Mouse (Mus musculus) limb, embryonic 14.5 days (tissue): ENCODE data around the gene Gm21981. TPM values are rescaled to one million over a fixed set of nuclear protein-coding genes. Genes with fewer than 3 reads are reported as not detected.

Experiments
- ATAC-seq: fragments of 200-750 bp; cut with Nextera tagmentation; 2 replicates; pipeline ENCODE4 v1.8.0; 2017; ENCODE audit warnings: low read depth, moderate number of reproducible peaks, moderate TSS enrichment; ENCODE audit not compliant: low FRiP score
- DNase-seq: peaks from one replicate; pipeline ENCODE4 v3.0.0-alpha.2; 2015; ENCODE audit warnings: low spot score
- H3K27ac ChIP-seq: fragments of 300-500 bp; sonication (generic); replicated peaks from 2 replicates; pipeline ENCODE4 v1.5.1; 2014; ENCODE audit warnings: low read depth, mild to moderate bottlenecking, low read length, moderate library complexity, mixed read lengths
- H3K27me3 ChIP-seq: fragments of 300-500 bp; sonication (generic); 2 replicates; pipeline ENCODE4 v1.6.1; 2014; ENCODE audit warnings: low read length, mixed read lengths; ENCODE audit not compliant: control insufficient read depth, insufficient read depth
- H3K36me3 ChIP-seq: fragments of 300-500 bp; sonication (generic); 2 replicates; pipeline ENCODE4 v1.6.1; 2014; ENCODE audit warnings: mild to moderate bottlenecking, low read length, moderate library complexity, mixed read lengths; ENCODE audit not compliant: control insufficient read depth, insufficient read depth
- H3K4me1 ChIP-seq: fragments of 300-500 bp; sonication (generic); 2 replicates; pipeline ENCODE4 v1.6.1; 2014; ENCODE audit warnings: antibody characterized with exemption, low read length, mixed read lengths; ENCODE audit not compliant: control insufficient read depth, insufficient read depth
- H3K4me2 ChIP-seq: fragments of 300-500 bp; sonication (generic); replicated peaks from 2 replicates; pipeline ENCODE4 v1.6.1; 2014; ENCODE audit warnings: low read depth, mild to moderate bottlenecking, low read length, moderate library complexity; ENCODE audit not compliant: severe bottlenecking
- H3K4me3 ChIP-seq: fragments of 300-500 bp; sonication (generic); replicated peaks from 2 replicates; pipeline ENCODE4 v1.5.1; 2014; ENCODE audit warnings: low read length
- H3K9ac ChIP-seq: fragments of 300-500 bp; sonication (generic); 2 replicates; pipeline ENCODE4 v1.6.1; 2014; ENCODE audit warnings: mild to moderate bottlenecking, low read depth, low read length, moderate library complexity; ENCODE audit not compliant: severe bottlenecking
- H3K9me3 ChIP-seq: fragments of 300-500 bp; sonication (generic); 2 replicates; pipeline ENCODE4 v1.6.1; 2016; ENCODE audit warnings: low read length; ENCODE audit not compliant: control insufficient read depth
- POLR2A ChIP-seq: fragments of 200-500 bp; IDR thresholded peaks from 2 replicates; pipeline ENCODE4 v1.8.0; 2012; ENCODE audit warnings: inconsistent platforms, mild to moderate bottlenecking, moderate library complexity, borderline replicate concordance; ENCODE audit not compliant: insufficient read depth, insufficient read length; ENCODE audit errors: extremely low read depth
- WGBS: fragments of 180-500 bp; shearing (Covaris S2); extraction: QIAGEN DNeasy Blood & Tissue Kit; methylation state at CpG from one replicate; pipeline ENCODE4 v1.1.7; 2014; 5-methylcytosine and 5-hydroxymethylcytosine counted together
- polyA plus RNA-seq, 2 experiments: library from polyadenylated mRNA; depleted of rRNA in 1 of 2; stranded (reverse) in 1 of 2; unstranded in 1 of 2; fragments of >200 nt; fragmentation: Nextera tagmentation in 1 of 2; extraction: Ambion mirVana in 1 of 2; gene quantifications; 2 replicates each; pipeline versions ENCODE4 v1.2.1 to v1.2.3; 2012 to 2014

The Gm21981 gene
- polyA plus RNA-seq, 2 experiments = 1.7 to 3.0 TPM

DNA sequence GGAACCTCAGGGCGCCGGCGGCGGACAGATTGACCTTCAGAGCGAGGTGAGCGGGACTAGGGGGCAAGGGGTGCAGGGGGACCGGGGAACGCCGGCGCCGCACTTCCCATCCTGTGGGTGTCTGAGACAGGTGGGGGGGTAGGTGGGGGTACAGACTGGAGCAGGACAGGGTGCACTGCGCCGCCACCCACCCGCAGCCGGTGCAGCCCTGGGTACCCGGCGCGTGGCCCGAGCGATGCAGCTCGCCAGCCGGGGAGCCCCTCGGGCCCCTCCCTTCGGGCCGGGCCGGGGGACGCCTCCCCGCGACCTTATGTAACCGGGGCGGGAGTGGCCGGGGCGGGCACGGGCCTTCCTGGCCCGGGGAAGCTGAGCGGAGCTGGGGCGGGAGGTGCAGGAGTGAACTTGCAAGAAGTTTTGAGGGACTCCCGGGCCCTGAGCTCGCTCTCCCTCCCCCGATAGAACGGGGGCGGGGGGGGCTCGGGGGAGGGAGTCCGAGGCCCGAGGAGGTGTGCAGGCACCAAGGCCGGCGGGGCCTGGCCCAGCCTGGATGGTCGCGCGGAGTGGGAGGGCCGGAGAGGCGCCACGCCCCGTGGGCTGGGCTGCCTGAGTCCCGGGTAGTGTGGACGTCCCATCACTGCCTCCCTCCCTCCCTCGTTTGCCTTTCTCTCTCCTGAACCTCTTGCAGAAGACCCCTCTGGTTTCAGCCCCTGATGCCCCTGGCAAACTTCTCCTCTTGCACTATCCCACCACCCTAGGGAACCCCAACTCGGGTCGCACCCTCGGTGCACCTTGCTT, 43.2 kb upstream of the Gm21981 start:
- TF ChIP-seq POLR2A = no peak
- H3K4me3 ChIP-seq = peak overlapping the region; percentile 73
- no peaks in the 10 kb centered on the region for H3K36me3 ChIP-seq
- peaks cover 15% of the 10 kb centered on the region for H3K4me1 ChIP-seq
- no peaks in the 10 kb centered on the region for H3K9me3 ChIP-seq
- peak overlapping the region; percentile 94 for H3K4me2 ChIP-seq
- H3K9ac ChIP-seq = peak overlapping the region; percentile 68
- WGBS = 1% methylated on average over 35 of the region's 60 CpGs
- peak overlapping the region; percentile 84 for H3K27ac ChIP-seq
- no peaks in the 10 kb centered on the region for H3K27me3 ChIP-seq
- ATAC-seq = peak; percentile 90
- DNase-seq = peak; percentile 88

DNA sequence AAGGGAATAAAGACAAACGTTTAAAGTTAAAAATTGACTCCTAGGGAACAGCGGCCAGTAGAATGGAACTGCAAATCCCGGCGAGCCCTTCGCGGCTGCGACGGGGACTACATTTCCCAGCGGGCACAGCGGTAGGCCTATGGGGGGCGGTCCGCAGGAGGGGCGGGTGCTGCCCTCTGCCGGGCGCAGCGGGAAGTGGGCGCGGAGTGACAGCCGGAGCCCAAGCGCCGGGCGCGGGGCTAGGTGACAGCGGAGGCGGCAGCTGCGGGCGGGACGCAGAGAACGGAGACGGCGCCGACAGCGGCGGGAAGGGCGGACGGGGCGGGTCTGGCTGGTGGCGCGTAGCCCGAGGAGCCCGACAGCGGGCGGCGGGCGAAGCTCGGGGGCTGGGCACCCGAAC, 42.6 kb upstream of the Gm21981 start, which contains the start of gene Tfeb:
Gene Tfeb (plus strand): TSS at position 175 of the 400 bp plus-strand sequence.
- H3K36me3 ChIP-seq = no peaks in the 10 kb centered on the region
- H3K4me3 ChIP-seq = peak within 1 kb of the TSS; percentile 73
- peak within 1 kb of the TSS; percentile 94 for H3K4me2 ChIP-seq
- H3K4me1 ChIP-seq = peaks cover 15% of the 10 kb centered on the region
- H3K27ac ChIP-seq = peak within 1 kb of the TSS; percentile 84
- peak; percentile 94 for DNase-seq
- no peaks in the 10 kb centered on the region for H3K27me3 ChIP-seq
- peak within 1 kb of the TSS; percentile 68 for H3K9ac ChIP-seq
- no peaks in the 10 kb centered on the region for H3K9me3 ChIP-seq
- 5% methylated on average over 33 of the region's 47 CpGs for WGBS
- ATAC-seq = peak; percentile 74
- no peak for TF ChIP-seq POLR2A

DNA sequence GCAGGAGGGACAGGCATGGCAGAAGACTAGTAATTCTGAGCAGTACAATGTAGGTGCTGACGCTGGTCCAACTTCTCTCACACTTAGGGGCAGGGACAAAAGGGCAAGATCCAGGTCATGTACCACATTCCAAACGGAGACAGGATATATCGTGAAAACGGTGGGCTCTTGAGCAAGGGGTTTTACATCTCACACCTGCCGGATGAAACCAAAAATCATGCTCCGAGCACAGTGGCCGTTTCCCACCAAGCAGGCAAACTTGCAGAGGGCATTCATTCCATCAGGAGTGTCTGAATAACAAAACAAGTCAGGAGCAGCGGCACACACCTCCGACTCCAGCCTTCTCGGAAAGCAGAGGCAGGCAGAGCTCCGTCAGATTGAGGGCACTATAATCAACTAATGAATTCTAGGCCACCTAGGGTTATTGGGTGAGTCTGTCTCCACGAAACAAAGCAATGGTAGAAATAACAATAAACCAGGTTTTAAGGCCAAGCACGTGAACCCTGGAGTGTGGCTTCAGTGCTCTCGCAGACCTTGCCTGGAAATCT, 41.4 kb upstream of the Gm21981 start:
- WGBS = 72% methylated on average over 14 of the region's 14 CpGs

GRCm38 (mm10) chr17:47730633-47731575, 36.6 kb upstream of the Gm21981 start:
- no peak for ATAC-seq
- Histone ChIP-seq H3K27ac (no peak overlapping the region), H3K4me3 (no peak overlapping the region), H3K36me3 (no peaks in the 10 kb centered on the region), H3K4me1 (no peaks in the 10 kb centered on the region), H3K9me3 (no peaks in the 10 kb centered on the region), H3K4me2 (no peak overlapping the region), H3K27me3 (no peaks in the 10 kb centered on the region), H3K9ac (no peak overlapping the region)
- TF ChIP-seq POLR2A = no peak
- DNase-seq = no peak
- WGBS = 60% methylated on average over 24 of the region's 24 CpGs

More for the DNA sequence above, 41.4 kb upstream of the Gm21981 start:
- H3K9me3 ChIP-seq = no peaks in the 10 kb centered on the region
- H3K9ac ChIP-seq = no peak overlapping the region
- no peaks in the 10 kb centered on the region for H3K36me3 ChIP-seq
- no peak overlapping the region for H3K4me3 ChIP-seq
- no peak overlapping the region for H3K27ac ChIP-seq
- no peak for DNase-seq
- H3K27me3 ChIP-seq = no peaks in the 10 kb centered on the region
- no peak for ATAC-seq
- no peak overlapping the region for H3K4me2 ChIP-seq
- peaks cover 15% of the 10 kb centered on the region for H3K4me1 ChIP-seq
- TF ChIP-seq POLR2A = no peak

DNA sequence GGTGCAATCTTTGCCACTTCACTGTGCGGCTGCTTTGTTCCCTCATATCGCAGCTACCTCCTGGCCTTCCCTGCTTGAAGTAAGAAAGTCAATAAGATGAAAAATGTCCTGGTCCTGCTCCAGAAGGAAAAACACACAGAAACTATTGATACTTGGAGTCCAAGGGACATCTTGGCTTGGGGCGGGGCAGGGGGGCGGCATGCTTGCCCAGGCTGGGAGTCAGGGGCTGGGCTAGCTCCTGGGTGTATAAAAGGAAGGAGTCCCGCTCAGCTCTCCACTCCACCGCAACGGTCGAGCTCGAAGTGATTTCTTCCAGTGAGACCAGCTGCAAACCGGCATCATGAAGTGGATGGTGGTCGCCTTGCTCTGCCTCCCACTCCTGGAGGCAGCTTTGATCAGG, 32.3 kb upstream of the Gm21981 start, which contains the start of gene Pgc:
Gene Pgc (plus strand): TSS at position 277 of the 400 bp plus-strand sequence.
- Histone ChIP-seq H3K36me3 (no peaks in the 10 kb centered on the region), H3K27me3 (no peaks in the 10 kb centered on the region), H3K4me2 (no peak within 1 kb of the TSS), H3K9me3 (no peaks in the 10 kb centered on the region), H3K27ac (no peak within 1 kb of the TSS), H3K4me1 (no peaks in the 10 kb centered on the region), H3K4me3 (no peak within 1 kb of the TSS), H3K9ac (no peak within 1 kb of the TSS)
- TF ChIP-seq POLR2A = no peak
- no peak for DNase-seq
- no peak for ATAC-seq
- 78% methylated on average over 11 of the region's 11 CpGs for WGBS
